Mouse (Mus musculus): Measurements from ENCODE around the gene Gm47996.

Gm47996 gene

GRCm38 (mm10) chr1:151250109-151250508, 40.2 kb downstream of the Gm47996 start:
- no peak for DNase-seq (ENCODE audit: low spot score)

- no peak for DNase-seq (ENCODE audit: low spot score)
Measured at GRCm38 (mm10) chr1:151250529-151251193, 40.7 kb downstream of the Gm47996 start.

- DNase-seq (ENCODE audit: low spot score) = no peak
Measured at GRCm38 (mm10) chr1:151251194-151252010, 41.5 kb downstream of the Gm47996 start.

GRCm38 (mm10) chr1:151255422-151255821, 45.5 kb downstream of the Gm47996 start:
- DNase-seq (ENCODE audit: low spot score) = no peak

GRCm38 (mm10) chr1:151258090-151258954, 48.4 kb downstream of the Gm47996 start:
- DNase-seq (ENCODE audit: low spot score) = no peak

- no peak for DNase-seq (ENCODE audit: low spot score)
Measured at GRCm38 (mm10) chr1:151259061-151259460, 49.1 kb downstream of the Gm47996 start.

Data from testis, postnatal 14 days (tissue).